Mouse (Mus musculus) liver, adult (tissue): ENCODE measurements around the gene Clasrp.
A peak's percentile ranks its signal among the peaks of the same experiment; 100 is the strongest.

Source experiments
- GATA4 ChIP-seq: IDR thresholded peaks from 2 replicates; pipeline ENCODE4 v1.6.1; 2014; ENCODE audit warnings: mild to moderate bottlenecking, low read length; ENCODE audit not compliant: insufficient replicate concordance

The Clasrp gene

GRCm38 (mm10) chr7:19557982-19558900 is 46.0 kb downstream of the Clasrp start:
- TF ChIP-seq GATA4: no peak

- no peak for TF ChIP-seq GATA4
These were observed 47.2 kb downstream of the Clasrp start for GRCm38 (mm10) chr7:19557086-19557485.

GRCm38 (mm10) chr7:19554168-19554567 is 50.1 kb downstream of the Clasrp start:
- no peak for TF ChIP-seq GATA4

- no peak for TF ChIP-seq GATA4
These were observed 51.8 kb downstream of the Clasrp start for GRCm38 (mm10) chr7:19552443-19552842.

GRCm38 (mm10) chr7:19551634-19552033 is 52.7 kb downstream of the Clasrp start:
- peak; percentile 43; the same call in 1 of the 2 replicates for TF ChIP-seq GATA4

- no peak for TF ChIP-seq GATA4
These were observed 54.9 kb downstream of the Clasrp start for GRCm38 (mm10) chr7:19549394-19549793.

- no peak for TF ChIP-seq GATA4
These were observed 56.8 kb downstream of the Clasrp start for GRCm38 (mm10) chr7:19547344-19547969.

GRCm38 (mm10) chr7:19546007-19546406 is 58.3 kb downstream of the Clasrp start:
- no peak for TF ChIP-seq GATA4

GRCm38 (mm10) chr7:19543584-19543983 is 60.7 kb downstream of the Clasrp start:
- TF ChIP-seq GATA4: no peak

- TF ChIP-seq GATA4: no peak
These were observed 62.1 kb downstream of the Clasrp start for GRCm38 (mm10) chr7:19542155-19542691.

GRCm38 (mm10) chr7:19541681-19542154 is 62.6 kb downstream of the Clasrp start:
- TF ChIP-seq GATA4: no peak

GRCm38 (mm10) chr7:19540771-19541566 is 63.3 kb downstream of the Clasrp start:
- TF ChIP-seq GATA4: no peak

- TF ChIP-seq GATA4: no peak
These were observed 69.6 kb downstream of the Clasrp start for GRCm38 (mm10) chr7:19534676-19535075.

GRCm38 (mm10) chr7:19532240-19532639 is 72.0 kb downstream of the Clasrp start:
- no peak for TF ChIP-seq GATA4

- TF ChIP-seq GATA4: no peak
These were observed 73.2 kb downstream of the Clasrp start for GRCm38 (mm10) chr7:19531077-19531476.
